Mouse (Mus musculus): ENCODE data around the gene Atf3.
A peak's percentile ranks its signal among the peaks of the same experiment; 100 is the strongest.

Atf3 gene

DNA sequence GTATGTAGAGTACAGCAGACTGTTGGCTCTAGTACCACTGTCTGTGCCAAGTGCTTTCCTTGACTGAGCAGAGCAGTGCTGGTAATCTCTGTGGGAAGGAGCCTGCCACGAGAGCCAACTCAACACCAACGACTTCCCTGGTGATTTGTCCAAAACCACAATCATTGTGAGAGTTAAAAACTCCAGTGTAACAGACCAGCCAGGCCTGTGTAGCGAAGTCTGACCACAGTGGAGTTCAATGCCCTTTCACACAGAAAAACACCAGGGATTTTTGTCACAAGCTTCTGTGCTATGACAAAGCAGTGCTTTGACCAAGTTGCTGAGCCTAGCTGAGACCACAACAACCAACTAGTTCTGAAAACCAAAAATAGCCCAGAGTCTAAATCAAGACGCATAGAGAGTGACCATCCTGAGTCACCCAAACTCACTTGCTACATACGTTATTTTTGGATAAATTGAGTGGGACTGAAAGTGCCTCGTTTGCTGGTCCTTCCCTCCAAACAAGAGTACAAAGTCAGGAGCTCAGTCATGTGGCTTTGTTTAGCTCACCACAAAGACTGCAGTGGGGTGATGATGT lies 12.6 kb upstream of the Atf3 start:
- DNase-seq (ENCODE audit: low spot score in 2 of 2): no peak

DNA sequence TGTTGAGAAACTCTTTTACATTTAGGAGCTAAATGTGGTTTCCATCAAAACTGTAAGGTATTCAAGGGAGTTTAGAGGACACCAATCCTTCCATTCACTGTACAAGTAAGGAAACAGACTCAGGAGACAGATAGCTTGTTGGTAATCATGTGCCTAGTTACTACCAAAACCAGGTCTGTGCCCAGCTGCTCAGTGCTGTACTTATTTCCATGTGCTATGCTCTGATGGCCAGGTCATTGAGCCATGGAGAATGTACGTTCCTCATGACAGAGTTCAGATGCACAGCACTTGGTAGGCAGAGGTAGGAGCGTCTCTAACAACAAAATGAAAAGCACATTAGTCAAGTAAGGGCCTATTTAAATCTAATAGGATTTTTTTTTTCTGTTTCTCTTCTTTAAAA lies 8.7 kb upstream of the Atf3 start:
- DNase-seq (ENCODE audit: low spot score in 2 of 2): no peak

DNA sequence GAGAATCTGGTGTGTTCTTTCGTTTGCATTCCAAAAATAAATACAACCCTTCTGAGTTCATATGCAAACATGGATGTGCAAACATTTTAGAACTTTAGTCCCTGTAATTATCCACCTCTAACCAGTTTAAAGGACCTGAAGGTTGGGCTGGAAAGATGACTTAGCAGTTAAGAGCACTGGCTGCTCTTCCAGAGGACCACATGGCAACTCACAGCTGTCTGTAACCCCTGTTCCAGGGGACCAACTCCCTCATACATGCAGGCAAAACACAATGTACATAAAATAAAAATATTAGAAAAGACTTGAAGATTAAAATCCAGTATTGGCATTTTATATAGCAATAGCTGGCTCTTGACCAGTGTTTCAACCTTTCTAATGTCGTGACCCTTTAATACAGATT lies 7.9 kb upstream of the Atf3 start:
- no peak for DNase-seq (ENCODE audit: low spot score in 2 of 2)

DNA sequence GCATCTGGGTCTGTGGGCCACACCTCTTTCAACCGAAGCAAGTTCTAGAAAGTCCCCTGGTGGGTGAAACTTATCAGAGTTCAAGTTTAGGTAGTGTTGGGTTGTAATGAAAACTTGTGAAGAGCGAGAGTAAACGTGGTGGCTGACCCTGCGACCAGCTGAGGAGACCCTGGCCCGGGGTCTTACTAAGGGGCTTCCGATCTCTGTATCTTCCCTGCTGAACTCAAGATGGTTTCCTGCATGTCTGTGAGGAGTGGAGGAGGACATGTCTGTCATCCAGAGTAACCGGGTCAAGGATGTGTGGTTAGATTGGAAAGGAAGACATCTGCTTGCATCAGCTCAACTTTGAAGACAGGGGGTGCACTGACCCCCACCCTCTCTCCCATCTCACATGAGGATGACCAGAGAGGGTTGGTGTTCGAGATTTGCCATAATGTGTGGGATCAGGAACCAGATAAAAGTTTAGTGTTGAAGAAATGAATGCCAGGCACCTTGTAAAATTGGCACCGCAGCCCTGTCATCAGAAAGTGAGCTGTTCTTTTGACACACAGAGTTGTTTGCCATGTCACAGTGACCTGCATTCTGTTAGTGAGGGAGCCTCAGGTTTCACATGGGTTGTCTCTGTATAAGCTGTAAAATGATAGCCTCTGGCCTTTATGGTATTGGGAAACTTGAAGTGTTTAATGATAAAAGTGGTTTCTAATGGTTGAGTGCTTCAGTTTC lies 7.3 kb upstream of the Atf3 start:
- DNase-seq (ENCODE audit: low spot score in 2 of 2): no peak

DNA sequence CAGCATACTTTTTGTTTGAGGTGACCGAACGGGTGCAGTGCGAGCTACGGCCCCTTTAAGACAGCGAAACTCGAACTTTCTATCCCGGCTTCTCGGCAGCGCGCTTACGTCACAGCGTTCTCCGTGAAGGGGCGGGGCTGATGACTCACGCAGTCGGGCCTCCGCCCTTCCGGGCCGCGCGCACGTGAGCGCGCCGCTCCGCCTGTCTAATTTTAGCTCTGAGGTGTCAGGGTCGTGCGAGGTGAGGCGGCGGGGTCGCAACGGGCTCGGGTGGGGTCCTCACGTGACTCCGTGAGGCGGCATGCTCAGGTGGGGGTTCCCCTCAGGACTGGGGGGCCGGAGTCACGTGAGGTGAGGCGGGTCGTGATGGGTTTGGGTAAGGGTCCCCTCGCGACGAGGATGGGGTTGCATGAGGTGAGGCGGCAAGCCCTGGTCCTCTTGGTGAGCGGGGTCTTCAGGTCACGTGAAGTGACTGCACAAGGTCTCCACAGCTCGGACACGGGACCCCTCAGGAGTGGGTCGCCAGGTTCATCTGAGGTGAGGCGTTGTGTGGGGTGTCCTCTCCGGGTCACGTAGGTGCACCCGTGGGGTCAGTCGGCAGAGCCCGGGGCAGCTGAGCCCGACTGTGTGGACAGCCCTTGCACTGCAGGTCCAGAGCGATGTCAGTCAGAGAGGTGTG lies 6.6 kb upstream of the Atf3 start:
- DNase-seq (ENCODE audit: low spot score in 2 of 2): peak; percentile 90 to 94

GRCm38 (mm10) chr1:191223930-191224301 lies 6.1 kb upstream of the Atf3 start:
- no peak for DNase-seq (ENCODE audit: low spot score in 2 of 2)

- no peak for DNase-seq (ENCODE audit: low spot score in 2 of 2)
These were observed 4.2 kb upstream of the Atf3 start for GRCm38 (mm10) chr1:191222031-191222430.

DNA sequence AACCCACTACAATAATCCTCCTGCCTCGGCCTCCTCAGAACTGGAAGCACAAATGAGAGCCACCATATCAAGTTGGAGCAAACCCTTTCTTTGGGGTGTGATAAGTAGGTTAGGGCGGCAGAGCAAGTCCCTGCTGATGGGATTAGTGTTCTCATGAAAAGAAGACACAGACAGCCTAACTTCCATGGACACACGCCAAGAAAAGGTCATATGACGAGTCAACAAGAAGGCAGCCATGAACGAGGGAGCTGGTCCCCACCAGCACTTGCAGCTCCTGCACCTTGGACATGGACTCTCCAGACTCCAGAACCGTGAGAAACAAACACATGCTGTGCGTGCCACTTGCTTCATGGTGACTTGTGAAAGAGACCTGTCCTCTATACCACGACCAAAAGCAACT lies 2.7 kb upstream of the Atf3 start:
- DNase-seq (ENCODE audit: low spot score in 2 of 2): no peak

DNA sequence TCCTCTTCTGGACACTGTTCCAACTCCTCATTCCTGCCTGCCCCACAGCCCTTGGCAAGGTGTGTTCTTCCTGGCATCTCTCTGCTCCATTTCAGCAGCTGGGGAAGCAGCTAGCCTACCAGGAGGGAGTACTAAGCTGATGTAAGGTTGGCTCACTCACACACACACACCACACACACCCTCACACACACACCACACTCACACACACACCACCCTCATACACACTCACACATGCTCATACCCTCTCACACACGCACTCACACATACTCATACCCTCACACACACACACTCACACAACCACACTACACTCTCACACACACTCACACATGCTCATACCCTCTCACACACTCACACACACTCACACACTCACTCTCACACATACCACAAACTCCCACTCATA lies 1.9 kb upstream of the Atf3 start:
- no peak for DNase-seq (ENCODE audit: low spot score in 2 of 2)

GRCm38 (mm10) chr1:191218583-191218982 lies 744 bp upstream of the Atf3 start:
- no peak for DNase-seq (ENCODE audit: low spot score in 2 of 2)

GRCm38 (mm10) chr1:191215776-191216661 lies 1.8 kb downstream of the Atf3 start:
- DNase-seq (ENCODE audit: low spot score in 2 of 2): no peak

GRCm38 (mm10) chr1:191211096-191211495 lies 6.7 kb downstream of the Atf3 start:
- no peak for DNase-seq (ENCODE audit: low spot score in 2 of 2)

DNA sequence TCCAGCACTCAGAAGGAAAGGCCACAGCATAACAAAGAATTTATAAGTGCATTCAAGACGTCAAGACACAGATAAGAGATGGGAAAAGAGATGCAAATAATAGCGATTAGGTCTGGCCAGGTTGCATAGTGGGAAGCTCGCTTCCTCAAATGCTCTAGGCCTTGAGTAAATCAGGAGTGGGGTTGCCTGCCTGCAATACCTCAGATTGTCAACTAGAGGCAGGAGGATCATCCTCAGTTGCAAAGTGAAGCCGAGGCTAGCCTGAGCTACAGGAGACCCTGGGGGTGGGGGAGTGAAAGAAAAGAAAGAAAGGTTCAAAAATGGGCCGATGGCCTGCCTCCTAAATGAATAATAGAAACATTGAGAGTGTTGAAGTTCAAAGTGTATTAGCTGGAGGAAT lies 12.0 kb downstream of the Atf3 start:
- no peak for DNase-seq (ENCODE audit: low spot score in 2 of 2)

DNA sequence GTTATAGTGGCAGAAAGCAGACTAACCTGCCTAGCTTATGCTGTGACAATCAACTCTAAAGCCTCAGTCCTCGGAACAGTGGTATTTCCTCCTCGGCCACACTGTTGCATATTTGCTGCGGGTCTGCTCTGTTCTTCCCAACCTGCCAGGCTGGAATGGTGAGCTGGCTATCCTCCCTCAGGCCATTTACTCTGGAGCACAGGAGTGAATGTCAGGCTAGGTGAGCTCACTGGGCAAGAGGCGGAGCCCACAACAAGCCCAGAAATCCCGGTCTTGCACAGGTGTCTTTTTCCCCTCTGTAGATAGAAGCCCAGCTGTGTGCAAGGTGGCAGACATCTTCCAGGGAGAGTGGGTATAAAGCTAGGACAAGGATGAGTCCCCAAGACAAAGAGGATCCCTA lies 13.0 kb downstream of the Atf3 start:
- no peak for DNase-seq (ENCODE audit: low spot score in 2 of 2)

- no peak for DNase-seq (ENCODE audit: low spot score in 2 of 2)
These were observed 14.3 kb downstream of the Atf3 start for GRCm38 (mm10) chr1:191203496-191203895.

DNA sequence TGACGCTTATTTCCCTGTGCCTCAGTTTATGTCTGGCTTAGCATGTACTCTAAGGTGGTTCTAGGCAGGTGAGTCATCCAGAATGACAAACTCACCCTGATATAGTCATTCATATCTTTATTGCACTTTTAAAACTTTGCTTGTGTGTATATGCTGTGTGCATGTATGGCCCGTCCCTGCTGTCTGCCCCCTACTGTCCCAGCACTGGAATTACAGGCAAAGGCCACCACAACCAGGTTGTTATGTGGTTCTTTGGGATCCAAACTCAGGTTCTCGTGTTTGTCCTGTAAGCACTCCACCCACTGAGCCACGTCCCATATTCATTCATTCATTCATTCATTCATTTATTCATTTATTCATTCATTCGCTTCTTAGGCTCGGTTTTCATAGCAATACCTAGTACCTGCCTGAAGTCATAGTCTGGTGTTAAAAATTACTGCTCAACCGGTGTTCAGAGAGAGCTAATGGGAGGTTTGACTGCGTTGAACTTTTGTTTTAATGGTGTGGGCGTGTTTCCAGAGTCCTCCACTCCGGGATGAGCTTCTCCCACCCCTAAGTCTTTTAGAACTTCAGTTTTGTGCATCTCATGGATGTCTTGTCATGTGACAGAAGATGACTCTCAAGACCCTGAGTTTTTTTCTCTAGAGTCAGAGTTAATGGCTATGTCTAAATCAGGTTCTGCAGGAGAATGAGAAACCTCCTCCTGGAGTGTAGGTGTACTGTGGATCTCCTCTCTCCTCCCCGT lies 15.5 kb downstream of the Atf3 start:
- no peak for DNase-seq (ENCODE audit: low spot score in 2 of 2)

GRCm38 (mm10) chr1:191200816-191201602 lies 16.8 kb downstream of the Atf3 start:
- peak in 1 of 2 experiments; percentile 38 for DNase-seq (ENCODE audit: low spot score in 2 of 2)

DNA sequence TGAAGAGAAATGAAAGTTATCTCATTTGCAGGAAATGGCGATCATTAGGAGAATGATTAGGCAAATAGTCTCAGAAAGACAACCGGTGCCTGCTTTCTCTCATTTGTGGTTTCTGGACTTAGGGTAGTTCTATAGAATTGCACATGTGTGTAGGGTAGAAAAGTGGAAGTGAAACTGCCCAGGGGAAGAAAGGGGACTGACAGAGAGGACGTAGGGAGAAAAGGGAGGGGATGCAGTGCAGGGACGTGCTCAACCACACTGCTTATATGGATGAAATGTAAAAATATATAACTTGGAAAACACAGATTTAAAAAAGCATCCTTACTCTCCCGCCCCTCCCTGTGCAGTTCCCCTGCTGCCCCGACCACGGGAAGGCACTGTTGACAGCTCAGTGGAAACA lies 19.9 kb downstream of the Atf3 start:
- DNase-seq (ENCODE audit: low spot score in 2 of 2): peak in 1 of 2 experiments; percentile 61

DNA sequence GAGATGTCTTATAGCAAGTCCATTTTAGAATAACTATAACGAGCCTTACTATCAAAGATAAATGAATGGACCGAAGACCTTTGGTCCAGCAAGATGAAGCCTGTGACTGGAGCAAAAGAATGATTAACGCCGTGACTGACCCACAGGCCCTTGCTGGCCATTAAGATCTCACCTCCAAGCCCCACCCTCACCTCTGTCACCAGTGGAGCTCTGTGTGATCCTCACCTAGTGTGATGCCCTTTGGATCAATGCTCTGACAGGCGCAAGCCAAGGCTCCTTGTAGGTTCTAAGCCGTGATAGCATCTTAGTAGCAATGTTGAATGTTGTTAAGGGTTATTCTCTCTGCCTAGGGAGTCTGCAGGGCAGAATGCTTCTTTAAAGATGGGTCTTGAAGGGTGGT lies 21.8 kb downstream of the Atf3 start:
- no peak for DNase-seq (ENCODE audit: low spot score in 2 of 2)

- DNase-seq (ENCODE audit: low spot score in 2 of 2): peak; percentile 76 to 80
These were observed 24.0 kb downstream of the Atf3 start for GRCm38 (mm10) chr1:191193657-191194424.

Data from natural killer cell, adult 2 months (primary cell).